Mouse (Mus musculus): ENCODE results near the gene Dhh. TPM values are rescaled to one million over a fixed set of nuclear protein-coding genes. Genes with fewer than 3 reads are reported as not detected.

The Dhh gene
- polyA plus RNA-seq, 1 experiment from 2014 or later: 2.4 TPM

- H3K4me3 ChIP-seq (ENCODE audit: low read length): no peak overlapping the region
- H3K4me1 ChIP-seq (replicated peaks; ENCODE audit: control insufficient read depth, insufficient read depth, low read length): no peaks in the 10 kb centered on the region
- ATAC-seq (ENCODE audit: low read depth): no peak
- no peak overlapping the region for H3K27ac ChIP-seq (ENCODE audit: low read length)
- H3K9ac ChIP-seq (ENCODE audit: low read length): no peak overlapping the region
- no peaks in the 10 kb centered on the region for H3K27me3 ChIP-seq (ENCODE audit: control insufficient read depth, insufficient read depth, low read depth, low read length)
- no peak overlapping the region for H3K4me2 ChIP-seq (ENCODE audit: low read depth, low read length)
- H3K36me3 ChIP-seq (ENCODE audit: control insufficient read depth, insufficient read depth, low read length): peaks cover 93% of the 10 kb centered on the region
- H3K9me3 ChIP-seq (ENCODE audit: control insufficient read depth, low read length): no peaks in the 10 kb centered on the region
- 86% methylated on average over 16 of the region's 16 CpGs for WGBS
These were observed 48.3 kb downstream of the Dhh start for GRCm38 (mm10) chr15:98849956-98850600.

- Histone ChIP-seq H3K4me1 (replicated peaks; ENCODE audit: control insufficient read depth, insufficient read depth, low read length) (no peaks in the 10 kb centered on the region), H3K27me3 (ENCODE audit: control insufficient read depth, insufficient read depth, low read depth, low read length) (no peaks in the 10 kb centered on the region), H3K4me3 (ENCODE audit: low read length) (no peak overlapping the region), H3K4me2 (ENCODE audit: low read depth, low read length) (no peak overlapping the region), H3K9me3 (ENCODE audit: control insufficient read depth, low read length) (no peaks in the 10 kb centered on the region), H3K36me3 (ENCODE audit: control insufficient read depth, insufficient read depth, low read length) (peaks cover 93% of the 10 kb centered on the region), H3K27ac (ENCODE audit: low read length) (no peak overlapping the region), H3K9ac (ENCODE audit: low read length) (no peak overlapping the region)
- WGBS: 93% methylated on average over 11 of the region's 11 CpGs
- no peak for ATAC-seq (ENCODE audit: low read depth)
These were observed 49.2 kb downstream of the Dhh start for GRCm38 (mm10) chr15:98849165-98849564.

GRCm38 (mm10) chr15:98846140-98846539 lies 52.2 kb downstream of the Dhh start:
- Histone ChIP-seq H3K27ac (ENCODE audit: low read length) (no peak overlapping the region), H3K4me1 (replicated peaks; ENCODE audit: control insufficient read depth, insufficient read depth, low read length) (no peaks in the 10 kb centered on the region), H3K27me3 (ENCODE audit: control insufficient read depth, insufficient read depth, low read depth, low read length) (no peaks in the 10 kb centered on the region), H3K9ac (ENCODE audit: low read length) (no peak overlapping the region), H3K4me3 (ENCODE audit: low read length) (no peak overlapping the region), H3K4me2 (ENCODE audit: low read depth, low read length) (no peak overlapping the region), H3K36me3 (ENCODE audit: control insufficient read depth, insufficient read depth, low read length) (peaks cover 87% of the 10 kb centered on the region), H3K9me3 (ENCODE audit: control insufficient read depth, low read length) (no peaks in the 10 kb centered on the region)
- WGBS: 82% methylated on average over 8 of the region's 8 CpGs
- no peak for ATAC-seq (ENCODE audit: low read depth)

- H3K36me3 ChIP-seq (ENCODE audit: control insufficient read depth, insufficient read depth, low read length): peaks cover 88% of the 10 kb centered on the region
- H3K4me3 ChIP-seq (ENCODE audit: low read length): no peak overlapping the region
- no peak overlapping the region for H3K9ac ChIP-seq (ENCODE audit: low read length)
- H3K4me1 ChIP-seq (replicated peaks; ENCODE audit: control insufficient read depth, insufficient read depth, low read length): no peaks in the 10 kb centered on the region
- H3K27me3 ChIP-seq (ENCODE audit: control insufficient read depth, insufficient read depth, low read depth, low read length): no peaks in the 10 kb centered on the region
- H3K4me2 ChIP-seq (ENCODE audit: low read depth, low read length): no peak overlapping the region
- no peak overlapping the region for H3K27ac ChIP-seq (ENCODE audit: low read length)
- no peaks in the 10 kb centered on the region for H3K9me3 ChIP-seq (ENCODE audit: control insufficient read depth, low read length)
- ATAC-seq (ENCODE audit: low read depth): no peak
- 97% methylated on average over 2 of the region's 2 CpGs for WGBS
These were observed 53.2 kb downstream of the Dhh start for GRCm38 (mm10) chr15:98845149-98845548.

- H3K4me2 ChIP-seq (ENCODE audit: low read depth, low read length): no peak overlapping the region
- H3K36me3 ChIP-seq (ENCODE audit: control insufficient read depth, insufficient read depth, low read length): peaks cover 87% of the 10 kb centered on the region
- no peak for ATAC-seq (ENCODE audit: low read depth)
- no peak overlapping the region for H3K4me3 ChIP-seq (ENCODE audit: low read length)
- no peaks in the 10 kb centered on the region for H3K9me3 ChIP-seq (ENCODE audit: control insufficient read depth, low read length)
- WGBS: 87% methylated on average over 11 of the region's 11 CpGs
- no peaks in the 10 kb centered on the region for H3K4me1 ChIP-seq (replicated peaks; ENCODE audit: control insufficient read depth, insufficient read depth, low read length)
- no peaks in the 10 kb centered on the region for H3K27me3 ChIP-seq (ENCODE audit: control insufficient read depth, insufficient read depth, low read depth, low read length)
- H3K9ac ChIP-seq (ENCODE audit: low read length): no peak overlapping the region
- no peak overlapping the region for H3K27ac ChIP-seq (ENCODE audit: low read length)
These were observed 54.6 kb downstream of the Dhh start for GRCm38 (mm10) chr15:98843595-98844223.

Other genes starting within 250 kb of the Dhh start
- gene Ddx23, start 235.6 kb downstream of the Dhh start, polyA plus RNA-seq (2015; fragmentation: Nextera tagmentation; extraction: Ambion mirVana): 21.6 and 24.0 TPM in 2 replicates
- 0.68 and 0.92 TPM in 2 replicates for gene Rnd1, start 221.1 kb downstream of the Dhh start, polyA plus RNA-seq (2015; fragmentation: Nextera tagmentation; extraction: Ambion mirVana)
- 4.9 and 5.3 TPM in 2 replicates for gene Ccdc65, start 190.3 kb downstream of the Dhh start, polyA plus RNA-seq (2015; fragmentation: Nextera tagmentation; extraction: Ambion mirVana)
- gene Fkbp11, start 170.3 kb downstream of the Dhh start, polyA plus RNA-seq (2015; fragmentation: Nextera tagmentation; extraction: Ambion mirVana): 32.5 and 33.5 TPM in 2 replicates
- gene Arf3, start 135.3 kb downstream of the Dhh start, polyA plus RNA-seq (2015; fragmentation: Nextera tagmentation; extraction: Ambion mirVana): 40.2 and 40.6 TPM in 2 replicates
- gene Wnt10b, start 120.4 kb downstream of the Dhh start, polyA plus RNA-seq (2015; fragmentation: Nextera tagmentation; extraction: Ambion mirVana): 0.13 and 0.23 TPM in 2 replicates
- not detected in 2 replicates for gene Wnt1, start 108.7 kb downstream of the Dhh start, polyA plus RNA-seq (2015; fragmentation: Nextera tagmentation; extraction: Ambion mirVana)
- not detected in 2 replicates for gene Ddn, start 89.0 kb downstream of the Dhh start, polyA plus RNA-seq (2015; fragmentation: Nextera tagmentation; extraction: Ambion mirVana)
- 106 TPM in 2 replicates for gene Prkag1, start 67.0 kb downstream of the Dhh start, polyA plus RNA-seq (2015; fragmentation: Nextera tagmentation; extraction: Ambion mirVana)
- 11.9 and 12.7 TPM in 2 replicates for gene Kmt2d, start 27.3 kb downstream of the Dhh start, polyA plus RNA-seq (2015; fragmentation: Nextera tagmentation; extraction: Ambion mirVana)
- 9.4 and 12.1 TPM in 2 replicates for gene Rhebl1, start 4.0 kb downstream of the Dhh start, polyA plus RNA-seq (2015; fragmentation: Nextera tagmentation; extraction: Ambion mirVana)
- gene Lmbr1l, start 19.7 kb upstream of the Dhh start, polyA plus RNA-seq (2015; fragmentation: Nextera tagmentation; extraction: Ambion mirVana): 15.7 and 17.3 TPM in 2 replicates
- 1,812 and 1,892 TPM in 2 replicates for gene Tuba1b, start 36.0 kb upstream of the Dhh start, polyA plus RNA-seq (2015; fragmentation: Nextera tagmentation; extraction: Ambion mirVana)
- not detected in 2 replicates for gene Gm49450, start 55.0 kb upstream of the Dhh start, polyA plus RNA-seq (2015; fragmentation: Nextera tagmentation; extraction: Ambion mirVana)
- gene Tuba1a, start 55.2 kb upstream of the Dhh start, polyA plus RNA-seq (2015; fragmentation: Nextera tagmentation; extraction: Ambion mirVana): 870 and 906 TPM in 2 replicates
- gene Tuba1c, start 131.4 kb upstream of the Dhh start, polyA plus RNA-seq (2015; fragmentation: Nextera tagmentation; extraction: Ambion mirVana): 226 and 230 TPM in 2 replicates
- gene Prph, start 156.6 kb upstream of the Dhh start, polyA plus RNA-seq (2015; fragmentation: Nextera tagmentation; extraction: Ambion mirVana): 3.9 and 4.5 TPM in 2 replicates
- 39.5 and 41.1 TPM in 2 replicates for gene Troap, start 176.0 kb upstream of the Dhh start, polyA plus RNA-seq (2015; fragmentation: Nextera tagmentation; extraction: Ambion mirVana)
- not detected in 2 replicates for gene C1ql4, start 189.3 kb upstream of the Dhh start, polyA plus RNA-seq (2015; fragmentation: Nextera tagmentation; extraction: Ambion mirVana)
- 1.6 and 2.4 TPM in 2 replicates for gene Dnajc22, start 194.6 kb upstream of the Dhh start, polyA plus RNA-seq (2015; fragmentation: Nextera tagmentation; extraction: Ambion mirVana)
- 27.1 and 30.1 TPM in 2 replicates for gene Spats2, start 227.4 kb upstream of the Dhh start, polyA plus RNA-seq (2015; fragmentation: Nextera tagmentation; extraction: Ambion mirVana)

Measured in lung, embryonic 16.5 days (tissue).